9 mouse cellular contexts compared by ENCODE assay signal in the genomic region with DNA sequence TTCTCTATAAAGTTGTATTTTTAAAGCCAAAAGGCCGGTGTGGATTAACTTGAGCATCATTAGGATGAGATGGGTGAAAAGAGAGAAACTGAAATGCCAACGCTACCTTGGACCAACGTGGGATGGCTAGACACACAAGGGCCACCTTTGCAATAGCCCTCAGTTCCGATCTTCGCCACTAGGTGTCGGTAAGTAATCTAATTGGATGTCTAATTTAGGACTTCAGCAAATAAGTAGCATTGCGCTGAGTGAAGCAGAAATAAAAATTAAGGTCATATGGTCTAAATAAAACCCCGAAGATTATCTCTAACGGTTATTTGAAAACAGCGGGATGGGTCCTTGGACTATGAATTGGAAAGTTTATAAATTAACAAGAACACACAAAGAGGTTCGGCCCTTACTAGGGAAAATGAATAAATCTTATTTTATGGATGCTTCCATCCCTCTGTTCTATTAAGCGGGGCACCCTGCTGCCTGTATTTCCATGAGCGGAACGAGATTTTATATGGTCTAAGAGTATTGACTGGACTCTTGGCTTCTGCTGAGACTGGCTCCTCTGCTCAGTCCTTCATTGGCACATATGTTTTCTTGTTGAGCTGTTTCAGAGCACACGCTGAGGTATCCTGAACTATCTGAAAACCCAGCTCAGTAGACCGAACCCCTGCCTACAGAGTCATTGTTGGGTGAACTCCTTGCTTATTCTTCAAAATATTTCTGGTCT.
DNase-seq lines count a peak whose midpoint lies in the region; ATAC-seq and TF ChIP-seq lines count a peak whose summit lies in the region.
"Had no signal": no experiment of that assay in that cellular context is flagged by ENCODE, and none has a peak within 500 bp of the region (broad histone marks: within the 10 kb centered on the region; RNA-seq: fewer than 3 reads in every experiment).

No protein-coding gene starts in this region.

- no peak overlapping the region for H3K4me2 ChIP-seq in liver, postnatal 0 days (ENCODE audit: low read depth, low read length)
- H3K4me2 ChIP-seq: limb, embryonic 12.5 days had no signal

- H3K4me3 ChIP-seq in liver, postnatal 0 days (ENCODE audit: low read depth, low read length) = no peak overlapping the region
- H3K4me3 ChIP-seq: limb, embryonic 12.5 days had no signal

- H3K27ac ChIP-seq in liver, postnatal 0 days (ENCODE audit: low read depth) = no peak overlapping the region
- H3K27ac ChIP-seq: limb, embryonic 12.5 days had no signal

- peak; percentile 95 for TF ChIP-seq CTCF in liver, postnatal 0 days (IDR thresholded peaks at IDR 0.05; ENCODE audit: low read depth)

- H3K36me3 ChIP-seq in liver, postnatal 0 days (replicated peaks; ENCODE audit: insufficient read depth, low read length) = no peaks in the 10 kb centered on the region
- H3K36me3 ChIP-seq: limb, embryonic 12.5 days had no signal

- no peaks in the 10 kb centered on the region for H3K9me3 ChIP-seq in liver, postnatal 0 days (ENCODE audit: low read length)
- H3K9me3 ChIP-seq: limb, embryonic 12.5 days had no signal

- H3K27me3 ChIP-seq in liver, postnatal 0 days (ENCODE audit: insufficient read depth, low read length) = no peaks in the 10 kb centered on the region
- H3K27me3 ChIP-seq: limb, embryonic 12.5 days had no signal

- no peak for TF ChIP-seq EP300 in liver, postnatal 0 days (IDR thresholded peaks at IDR 0.05; ENCODE audit: low read depth)

- 0 out of 2 replicates have a peak, but pooled peaks cover 3% of the 10 kb centered on the region for H3K4me1 ChIP-seq in liver, postnatal 0 days (ENCODE audit: insufficient read depth)
- H3K4me1 ChIP-seq: limb, embryonic 12.5 days had no signal

- WGBS in liver, postnatal 0 days (ENCODE audit: insufficient replicate concordance) = 37% methylated on average over 16 of the region's 16 CpGs

- peak; percentile 68 to 83 for DNase-seq in CD8-positive naive resting alpha-beta T cell, adult 2 months (ENCODE audit: low read depth in 2 of 2, low spot score in 2 of 2)
- peak; percentile 88 for DNase-seq in adrenal gland, postnatal 14 days
- peak; percentile 47 for DNase-seq in embryo, embryonic 11.5 days (ENCODE audit: low read depth, low spot score)
- DNase-seq in kidney, postnatal 10 days = peak; percentile 94
- DNase-seq in liver, postnatal 0 days = peak; percentile 85
- DNase-seq in ovary, postnatal 14 days (ENCODE audit: low spot score) = peak; percentile 82
- peak; percentile 55 to 84 for DNase-seq in thymus, postnatal 10 days (ENCODE audit: low spot score in 2 of 2)

- no peak overlapping the region for H3K9ac ChIP-seq in liver, postnatal 0 days (replicated peaks)
- H3K9ac ChIP-seq: limb, embryonic 12.5 days had no signal

- peak; percentile 89 for ATAC-seq in granulocyte monocyte progenitor cell, adult 5-6 weeks (replicated peaks; ENCODE audit: poor library complexity, severe bottlenecking)
- ATAC-seq in liver, postnatal 0 days = peak; percentile 45; the same call in 1 of the 2 replicates
